Mouse (Mus musculus): ENCODE measurements around the gene Eral1. TPM values are rescaled to one million over a fixed set of nuclear protein-coding genes. Genes with fewer than 3 reads are reported as not detected.
"Not testable (repeated sequence)": the region's sequence is repeated elsewhere in the genome, so short reads cannot be mapped to it uniquely, and the experiment has no call there.

The Eral1 gene
- polyA plus RNA-seq, 1 experiment from 2014 or later: 26.5 TPM

GRCm38 (mm10) chr11:78062563-78062962, 17.6 kb downstream of the Eral1 start:
- no peaks in the 10 kb centered on the region for H3K27me3 ChIP-seq (replicated peaks)
- no peak overlapping the region for H3K4me3 ChIP-seq (replicated peaks)
- no peaks in the 10 kb centered on the region for H3K9me3 ChIP-seq
- H3K36me3 ChIP-seq: peaks cover 7% of the 10 kb centered on the region
- WGBS: 69% methylated on average over 1 of the region's 1 CpGs
- no peaks in the 10 kb centered on the region for H3K4me1 ChIP-seq
- no peak overlapping the region for H3K9ac ChIP-seq
- no peak overlapping the region for H3K27ac ChIP-seq
- no peak for ATAC-seq (ENCODE audit: insufficient read depth, low FRiP score, low read depth)
- H3K4me2 ChIP-seq: no peak overlapping the region

DNA sequence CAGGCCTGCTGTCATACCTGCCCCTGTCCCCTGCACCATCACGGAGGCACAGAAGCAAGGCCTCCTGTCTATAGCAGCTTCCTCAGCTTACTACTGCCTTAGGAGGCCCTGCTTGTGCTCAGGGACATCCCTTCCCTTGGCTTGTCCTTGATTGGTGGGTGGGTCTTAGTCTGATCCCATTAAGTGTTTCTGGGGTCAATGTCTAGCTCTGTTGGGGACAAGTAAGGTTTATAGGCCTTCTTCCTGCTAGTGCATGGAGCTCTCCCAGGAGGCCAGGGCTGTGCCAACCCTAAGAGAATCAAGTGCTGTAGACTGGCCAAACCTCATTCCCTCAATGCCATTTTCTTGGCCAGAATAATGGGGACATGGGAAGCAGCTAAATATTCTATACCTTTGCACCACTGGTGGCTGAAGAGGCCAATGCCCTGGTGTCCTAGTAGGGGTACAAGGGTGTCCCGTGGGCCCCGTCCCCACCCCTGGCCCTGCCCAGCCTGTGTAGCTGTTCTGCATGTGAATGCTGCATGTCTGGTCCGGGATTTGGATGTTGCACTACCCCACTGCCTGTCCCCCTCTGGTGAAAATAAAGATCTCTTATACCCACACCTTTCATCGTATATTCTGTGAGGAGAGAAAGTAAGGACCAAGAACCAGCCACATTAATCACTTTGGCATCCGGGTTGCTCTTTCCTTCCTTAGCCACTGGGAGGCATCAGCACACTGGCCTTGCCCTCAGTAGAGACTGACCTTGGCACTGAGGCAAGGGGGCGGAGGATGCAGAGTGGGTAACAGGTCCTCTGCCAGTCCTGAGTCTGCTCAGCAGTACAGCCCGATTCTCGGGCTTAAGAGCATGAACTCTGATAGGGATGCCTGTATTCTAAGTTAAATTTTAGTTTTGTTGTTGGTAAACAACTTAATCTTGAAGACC, 20.1 kb downstream of the Eral1 start:
- Histone ChIP-seq H3K9ac (no peak overlapping the region), H3K27me3 (replicated peaks) (no peaks in the 10 kb centered on the region), H3K9me3 (no peaks in the 10 kb centered on the region), H3K4me2 (no peak overlapping the region), H3K36me3 (peaks cover 19% of the 10 kb centered on the region), H3K27ac (no peak overlapping the region), H3K4me3 (replicated peaks) (no peak overlapping the region), H3K4me1 (no peaks in the 10 kb centered on the region)
- ATAC-seq (ENCODE audit: insufficient read depth, low FRiP score, low read depth): peak; percentile 79
- WGBS: 53% methylated on average over 9 of the region's 9 CpGs

DNA sequence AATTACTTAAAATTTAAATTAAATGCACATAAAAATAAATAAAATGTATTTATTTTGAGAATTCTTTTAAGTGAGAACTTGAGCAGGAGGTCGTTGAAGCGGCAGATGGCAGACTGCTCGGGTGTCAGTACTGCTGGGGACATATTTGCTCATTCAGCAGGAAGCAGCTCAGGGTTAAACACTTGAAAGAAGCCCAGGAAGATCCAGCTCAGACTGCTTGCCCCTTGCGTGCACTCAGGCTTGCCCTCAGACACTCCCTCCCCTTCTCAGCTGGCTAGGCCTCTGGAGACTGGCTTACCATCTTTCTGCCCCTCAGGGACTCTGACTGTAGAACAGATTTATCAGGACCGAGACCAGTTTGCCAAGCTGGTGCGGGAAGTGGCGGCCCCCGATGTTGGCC, 23.2 kb downstream of the Eral1 start:
- Histone ChIP-seq H3K9me3 (no peaks in the 10 kb centered on the region), H3K36me3 (peaks cover 19% of the 10 kb centered on the region), H3K4me2 (no peak overlapping the region), H3K27me3 (replicated peaks) (no peaks in the 10 kb centered on the region), H3K4me3 (replicated peaks) (no peak overlapping the region), H3K27ac (no peak overlapping the region), H3K4me1 (no peaks in the 10 kb centered on the region), H3K9ac (no peak overlapping the region)
- no peak for ATAC-seq (ENCODE audit: insufficient read depth, low FRiP score, low read depth)
- 86% methylated on average over 8 of the region's 8 CpGs for WGBS

- H3K9ac ChIP-seq: no peak overlapping the region
- 83% methylated on average over 8 of the region's 8 CpGs for WGBS
- peaks cover 15% of the 10 kb centered on the region; the same call in 1 of the 2 replicates for H3K36me3 ChIP-seq
Measured at GRCm38 (mm10) chr11:78053078-78053477, 27.1 kb downstream of the Eral1 start.

GRCm38 (mm10) chr11:78048637-78049036, 31.5 kb downstream of the Eral1 start:
- not testable (repeated sequence) for ATAC-seq (ENCODE audit: insufficient read depth, low FRiP score, low read depth); H3K9me3 ChIP-seq
- 85% methylated on average over 4 of the region's 4 CpGs for WGBS

More at GRCm38 (mm10) chr11:78053078-78053477, 27.1 kb downstream of the Eral1 start:
- H3K4me3 ChIP-seq (replicated peaks): no peak overlapping the region
- H3K27me3 ChIP-seq (replicated peaks): no peaks in the 10 kb centered on the region
- H3K4me2 ChIP-seq: no peak overlapping the region
- ATAC-seq (ENCODE audit: insufficient read depth, low FRiP score, low read depth): 0 out of 2 replicates have a peak, but pooled peaks have one; percentile 43
- H3K4me1 ChIP-seq: no peaks in the 10 kb centered on the region
- no peaks in the 10 kb centered on the region for H3K9me3 ChIP-seq
- H3K27ac ChIP-seq: no peak overlapping the region

GRCm38 (mm10) chr11:78044758-78045251, 35.4 kb downstream of the Eral1 start:
- Histone ChIP-seq H3K4me1 (no peaks in the 10 kb centered on the region), H3K9me3 (no peaks in the 10 kb centered on the region), H3K36me3 (no peaks in the 10 kb centered on the region), H3K27ac (peak overlapping the region; percentile 48; the same call in 1 of the 2 replicates), H3K27me3 (replicated peaks) (no peaks in the 10 kb centered on the region), H3K4me2 (no peak overlapping the region), H3K4me3 (replicated peaks) (no peak overlapping the region), H3K9ac (no peak overlapping the region)
- 70% methylated on average over 5 of the region's 5 CpGs for WGBS
- ATAC-seq (ENCODE audit: insufficient read depth, low FRiP score, low read depth): peak; percentile 63; the same call in 1 of the 2 replicates

More at GRCm38 (mm10) chr11:78048637-78049036, 31.5 kb downstream of the Eral1 start:
- not testable (repeated sequence) for H3K9ac ChIP-seq; H3K4me1 ChIP-seq; H3K27ac ChIP-seq; H3K4me2 ChIP-seq; H3K27me3 ChIP-seq (replicated peaks); H3K4me3 ChIP-seq (replicated peaks); H3K36me3 ChIP-seq

DNA sequence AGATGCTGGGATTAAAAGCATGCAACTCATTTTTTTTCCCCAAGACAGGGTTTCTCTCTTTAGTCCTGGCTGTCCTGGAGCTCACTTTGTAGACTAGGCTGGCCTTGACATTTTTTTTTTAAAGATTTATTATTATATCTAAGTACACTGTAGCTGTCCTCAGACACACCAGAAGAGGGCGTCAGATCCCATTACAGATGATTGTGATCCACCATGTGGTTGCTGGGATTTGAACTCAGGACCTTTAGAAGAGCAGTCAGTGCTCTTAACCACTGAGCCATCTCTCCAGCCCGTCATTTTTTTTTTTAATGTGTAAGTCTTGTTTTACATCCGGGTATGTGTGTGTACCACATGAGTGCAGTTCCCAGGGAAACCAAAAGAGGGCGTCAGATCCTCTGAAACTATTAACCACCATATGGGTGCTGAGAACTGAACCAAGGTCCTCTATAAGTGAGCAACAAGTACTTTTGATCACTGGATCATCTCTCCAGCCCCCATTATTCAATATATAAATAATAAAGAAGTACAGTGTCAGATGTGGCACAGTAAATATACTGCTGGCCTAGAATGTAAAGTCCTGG, 37.8 kb downstream of the Eral1 start:
- not testable (repeated sequence) for H3K27me3 ChIP-seq (replicated peaks); H3K27ac ChIP-seq; ATAC-seq (ENCODE audit: insufficient read depth, low FRiP score, low read depth); H3K36me3 ChIP-seq; H3K4me3 ChIP-seq (replicated peaks); H3K9ac ChIP-seq; H3K4me2 ChIP-seq; H3K9me3 ChIP-seq
- 92% methylated on average over 4 of the region's 4 CpGs for WGBS
- peaks cover 15% of the 10 kb centered on the region for H3K4me1 ChIP-seq

- H3K9ac ChIP-seq: no peak overlapping the region
- H3K4me2 ChIP-seq: no peak overlapping the region
- no peak overlapping the region for H3K27ac ChIP-seq
- H3K4me1 ChIP-seq: peaks cover 22% of the 10 kb centered on the region
- ATAC-seq (ENCODE audit: insufficient read depth, low FRiP score, low read depth): no peak
- no peaks in the 10 kb centered on the region for H3K27me3 ChIP-seq (replicated peaks)
- H3K36me3 ChIP-seq: no peaks in the 10 kb centered on the region
- H3K9me3 ChIP-seq: no peaks in the 10 kb centered on the region
- no peak overlapping the region for H3K4me3 ChIP-seq (replicated peaks)
- 69% methylated on average over 2 of the region's 2 CpGs for WGBS
Measured at GRCm38 (mm10) chr11:78040878-78041277, 39.3 kb downstream of the Eral1 start.

GRCm38 (mm10) chr11:78037831-78038752, 42.1 kb downstream of the Eral1 start, which contains the start of gene Flot2:
Gene Flot2, plus strand, starts transcription at chr11:78037931.
- Histone ChIP-seq H3K27ac (peak within 1 kb of the TSS; percentile 84), H3K9me3 (no peaks in the 10 kb centered on the region), H3K36me3 (peaks cover 6% of the 10 kb centered on the region; the same call in 1 of the 2 replicates), H3K4me1 (peaks cover 24% of the 10 kb centered on the region), H3K4me3 (replicated peaks) (peak within 1 kb of the TSS; percentile 87), H3K4me2 (peak within 1 kb of the TSS; percentile 87), H3K27me3 (replicated peaks) (no peaks in the 10 kb centered on the region), H3K9ac (peak within 1 kb of the TSS; percentile 86)
- peak; percentile 86 for ATAC-seq (ENCODE audit: insufficient read depth, low FRiP score, low read depth)
- 2% methylated on average over 55 of the region's 55 CpGs for WGBS

DNA sequence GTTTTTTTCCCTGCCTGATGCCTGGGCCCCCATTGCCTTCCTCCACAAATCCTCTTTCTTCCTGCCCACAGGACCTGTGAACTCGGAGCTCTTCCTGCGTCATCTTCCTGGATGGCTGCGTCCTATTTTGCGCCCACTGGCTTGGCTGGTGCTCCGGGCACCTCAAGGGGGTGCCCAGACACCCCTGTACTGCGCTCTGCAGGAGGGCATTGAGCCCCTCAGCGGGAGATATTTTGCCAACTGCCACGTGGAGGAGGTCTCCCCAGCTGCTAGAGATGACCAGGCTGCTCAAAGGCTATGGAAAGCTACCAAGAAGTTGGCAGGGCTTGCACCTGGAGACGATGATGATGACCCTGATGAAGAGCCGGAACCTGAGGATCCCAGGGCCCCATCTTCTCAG, 43.4 kb downstream of the Eral1 start:
- Histone ChIP-seq H3K4me2 (no peak overlapping the region), H3K4me1 (peaks cover 30% of the 10 kb centered on the region), H3K36me3 (peaks cover 6% of the 10 kb centered on the region; the same call in 1 of the 2 replicates), H3K27ac (no peak overlapping the region), H3K4me3 (replicated peaks) (no peak overlapping the region), H3K27me3 (replicated peaks) (no peaks in the 10 kb centered on the region), H3K9me3 (no peaks in the 10 kb centered on the region), H3K9ac (no peak overlapping the region)
- ATAC-seq (ENCODE audit: insufficient read depth, low FRiP score, low read depth): no peak
- WGBS: 83% methylated on average over 10 of the region's 10 CpGs

DNA sequence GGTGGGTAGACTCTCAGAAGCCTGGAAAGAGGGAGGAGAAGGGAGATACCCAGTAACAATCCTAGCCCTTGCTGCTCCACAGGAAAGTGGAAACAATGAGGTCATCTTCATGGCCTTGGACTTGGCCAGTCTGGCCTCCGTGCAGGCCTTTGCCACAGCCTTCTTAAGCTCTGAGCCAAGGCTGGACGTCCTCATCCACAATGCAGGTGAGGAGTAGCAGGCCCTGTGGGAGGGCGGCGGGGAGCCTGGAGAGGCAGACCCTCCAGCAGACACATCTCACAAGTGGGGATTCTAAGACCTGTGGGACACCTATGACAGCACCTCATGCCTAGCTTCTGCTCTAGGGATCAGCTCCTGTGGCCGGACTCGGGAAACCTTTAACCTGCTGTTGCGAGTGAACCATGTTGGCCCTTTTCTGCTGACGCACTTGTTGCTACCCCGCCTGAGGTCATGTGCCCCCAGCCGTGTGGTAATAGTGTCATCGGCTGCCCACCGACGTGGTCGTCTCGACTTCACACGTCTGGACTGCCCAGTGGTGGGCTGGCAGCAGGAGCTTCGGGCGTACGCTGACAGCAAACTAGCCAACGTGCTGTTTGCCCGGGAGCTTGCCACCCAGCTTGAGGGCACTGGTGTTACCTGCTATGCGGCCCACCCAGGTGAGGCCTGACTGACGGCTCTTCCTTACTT, 46.1 kb downstream of the Eral1 start:
- no peaks in the 10 kb centered on the region for H3K9me3 ChIP-seq
- H3K4me3 ChIP-seq (replicated peaks): no peak overlapping the region
- 94% methylated on average over 23 of the region's 23 CpGs for WGBS
- peaks cover 14% of the 10 kb centered on the region for H3K36me3 ChIP-seq
- peaks cover 36% of the 10 kb centered on the region for H3K4me1 ChIP-seq
- H3K27ac ChIP-seq: no peak overlapping the region
- no peak overlapping the region for H3K9ac ChIP-seq
- no peaks in the 10 kb centered on the region for H3K27me3 ChIP-seq (replicated peaks)
- ATAC-seq (ENCODE audit: insufficient read depth, low FRiP score, low read depth): no peak
- H3K4me2 ChIP-seq: no peak overlapping the region

Data from stomach, embryonic 15.5 days (tissue).